Mouse (Mus musculus) neural tube, embryonic 14.5 days (tissue): ENCODE measurements around the gene Gm20388. TPM values are rescaled to one million over a fixed set of nuclear protein-coding genes. Genes with fewer than 3 reads are reported as not detected.

Experiments used
- ATAC-seq: fragments of 200-750 bp; cut with Nextera tagmentation; 2 replicates; pipeline ENCODE4 v1.8.0; 2017; ENCODE audit warnings: low read depth, mild to moderate bottlenecking, moderate TSS enrichment, moderate library complexity
- H3K27ac ChIP-seq: fragments of 300-500 bp; sonication (generic); 2 replicates; pipeline ENCODE4 v1.5.1; 2014; ENCODE audit warnings: low read depth, mild to moderate bottlenecking, control low read depth, low read length, moderate library complexity, mixed read lengths
- H3K27me3 ChIP-seq: fragments of 300-500 bp; sonication (generic); 2 replicates; pipeline ENCODE4 v1.6.1; 2014; ENCODE audit warnings: low read length; ENCODE audit not compliant: control insufficient read depth, insufficient read depth
- H3K36me3 ChIP-seq: fragments of 300-500 bp; sonication (generic); 2 replicates; pipeline ENCODE4 v1.6.1; 2014; ENCODE audit warnings: low read length, mixed read lengths; ENCODE audit not compliant: control insufficient read depth, insufficient read depth
- H3K4me1 ChIP-seq: fragments of 300-500 bp; sonication (generic); 2 replicates; pipeline ENCODE4 v1.6.1; 2014; ENCODE audit warnings: low read length; ENCODE audit not compliant: control insufficient read depth, insufficient read depth
- H3K4me2 ChIP-seq: fragments of 300-500 bp; sonication (generic); 2 replicates; pipeline ENCODE4 v1.6.1; 2014; ENCODE audit warnings: mild to moderate bottlenecking, low read depth, low read length, control low read depth
- H3K4me3 ChIP-seq: fragments of 300-500 bp; sonication (generic); 2 replicates; pipeline ENCODE4 v1.5.1; 2014; ENCODE audit warnings: low read depth, low read length, control low read depth, mixed read lengths
- H3K9ac ChIP-seq: fragments of 300-500 bp; sonication (generic); replicated peaks from 2 replicates; pipeline ENCODE4 v1.6.1; 2014; ENCODE audit warnings: low read depth, mild to moderate bottlenecking, control low read depth, low read length, mixed read lengths
- H3K9me3 ChIP-seq: fragments of 300-500 bp; sonication (generic); 2 replicates; pipeline ENCODE4 v1.6.1; 2016; ENCODE audit warnings: low read length; ENCODE audit not compliant: control insufficient read depth
- WGBS: fragments of 180-500 bp; shearing (Covaris S2); extraction: QIAGEN DNeasy Blood & Tissue Kit; methylation state at CpG from one replicate; pipeline ENCODE4 v1.1.7; 2014; 5-methylcytosine and 5-hydroxymethylcytosine counted together
- polyA plus RNA-seq: library from polyadenylated mRNA; unstranded; fragments of >200 nt; fragmentation: Nextera tagmentation; extraction: Ambion mirVana; gene quantifications from 2 replicates; pipeline ENCODE4 v1.2.1, GENCODE M21; 2014

The Gm20388 gene
- polyA plus RNA-seq, 1 experiment from 2014 or later = 10.3 TPM

GRCm38 (mm10) chr8:123017143-123017542 is 3106.5 kb downstream of the Gm20388 start:
- 99% methylated on average over 4 of the region's 4 CpGs for WGBS
- H3K4me1 ChIP-seq = peaks cover 10% of the 10 kb centered on the region; the same call in 1 of the 2 replicates

GRCm38 (mm10) chr8:123018484-123019164 is 3108.0 kb downstream of the Gm20388 start:
- Histone ChIP-seq H3K4me3 (no peak overlapping the region), H3K4me2 (no peak overlapping the region)

More at GRCm38 (mm10) chr8:123017143-123017542, 3106.5 kb downstream of the Gm20388 start:
- no peak overlapping the region for H3K4me3 ChIP-seq
- no peaks in the 10 kb centered on the region for H3K9me3 ChIP-seq
- no peak overlapping the region for H3K27ac ChIP-seq
- H3K9ac ChIP-seq = no peak overlapping the region
- H3K36me3 ChIP-seq = no peaks in the 10 kb centered on the region
- ATAC-seq = no peak
- H3K27me3 ChIP-seq = no peaks in the 10 kb centered on the region
- no peak overlapping the region for H3K4me2 ChIP-seq

GRCm38 (mm10) chr8:123020084-123020483 is 3109.4 kb downstream of the Gm20388 start:
- WGBS = 59% methylated on average over 2 of the region's 2 CpGs
- Histone ChIP-seq H3K36me3 (no peaks in the 10 kb centered on the region), H3K9ac (no peak overlapping the region), H3K4me3 (no peak overlapping the region), H3K27me3 (no peaks in the 10 kb centered on the region), H3K27ac (no peak overlapping the region), H3K4me2 (no peak overlapping the region), H3K9me3 (no peaks in the 10 kb centered on the region), H3K4me1 (peaks cover 10% of the 10 kb centered on the region; the same call in 1 of the 2 replicates)
- ATAC-seq = no peak

More at GRCm38 (mm10) chr8:123018484-123019164, 3108.0 kb downstream of the Gm20388 start:
- Histone ChIP-seq H3K27ac (no peak overlapping the region), H3K9ac (no peak overlapping the region), H3K9me3 (no peaks in the 10 kb centered on the region), H3K27me3 (no peaks in the 10 kb centered on the region), H3K36me3 (no peaks in the 10 kb centered on the region), H3K4me1 (peaks cover 10% of the 10 kb centered on the region; the same call in 1 of the 2 replicates)
- 64% methylated on average over 4 of the region's 4 CpGs for WGBS
- no peak for ATAC-seq

- no peak overlapping the region for H3K9ac ChIP-seq
- H3K36me3 ChIP-seq = no peaks in the 10 kb centered on the region
- H3K9me3 ChIP-seq = no peaks in the 10 kb centered on the region
- WGBS = 90% methylated on average over 2 of the region's 2 CpGs
- H3K4me2 ChIP-seq = no peak overlapping the region
- no peaks in the 10 kb centered on the region for H3K27me3 ChIP-seq
- H3K27ac ChIP-seq = no peak overlapping the region
- H3K4me3 ChIP-seq = no peak overlapping the region
- peaks cover 10% of the 10 kb centered on the region; the same call in 1 of the 2 replicates for H3K4me1 ChIP-seq
- no peak for ATAC-seq
Observed at GRCm38 (mm10) chr8:123020859-123021258, 3110.2 kb downstream of the Gm20388 start.

DNA sequence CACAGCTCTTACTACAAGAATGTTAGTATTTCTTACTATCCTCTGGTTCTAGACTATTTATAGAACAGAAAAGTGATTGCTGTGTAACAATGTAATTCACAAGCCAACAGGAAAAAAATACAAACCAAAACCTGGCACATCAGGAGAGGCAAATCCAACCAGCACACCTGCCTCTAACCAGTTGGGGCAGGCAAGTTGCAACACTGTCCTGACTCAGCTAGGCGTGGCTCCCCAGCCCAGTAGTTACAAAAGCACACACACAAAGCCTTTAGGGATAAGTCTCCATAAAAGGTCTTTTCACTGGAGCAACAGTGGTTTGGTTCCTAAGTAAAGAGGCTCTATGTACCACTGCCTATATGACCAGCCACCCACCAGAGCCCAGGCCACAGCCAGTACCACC is 3110.6 kb downstream of the Gm20388 start:
- ATAC-seq = no peak
- no peaks in the 10 kb centered on the region for H3K36me3 ChIP-seq
- no peak overlapping the region for H3K4me3 ChIP-seq
- no peaks in the 10 kb centered on the region for H3K27me3 ChIP-seq
- 68% methylated on average over 1 of the region's 1 CpGs for WGBS
- no peak overlapping the region for H3K4me2 ChIP-seq
- no peak overlapping the region for H3K27ac ChIP-seq
- H3K9me3 ChIP-seq = no peaks in the 10 kb centered on the region
- H3K9ac ChIP-seq = no peak overlapping the region
- H3K4me1 ChIP-seq = peaks cover 10% of the 10 kb centered on the region; the same call in 1 of the 2 replicates

DNA sequence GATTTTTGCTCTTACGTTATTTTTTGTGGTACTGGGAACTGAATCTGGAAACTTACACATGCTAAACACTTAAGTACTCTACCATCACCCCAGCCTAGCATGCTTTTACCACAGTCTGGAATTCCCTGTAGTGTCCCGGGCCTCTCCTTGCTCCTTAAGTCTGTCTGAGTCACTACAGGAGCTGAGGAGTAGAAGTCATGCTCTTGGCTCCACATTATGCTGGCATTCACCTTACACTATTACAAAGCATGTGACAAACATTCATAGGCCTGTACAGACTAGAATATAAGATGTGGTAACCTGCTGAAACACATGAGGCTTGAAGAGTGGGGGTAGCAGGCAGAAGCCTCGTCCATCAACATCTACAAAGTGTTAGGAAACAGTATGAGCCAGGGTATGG is 3112.1 kb downstream of the Gm20388 start:
- H3K36me3 ChIP-seq = no peaks in the 10 kb centered on the region
- peaks cover 10% of the 10 kb centered on the region; the same call in 1 of the 2 replicates for H3K4me1 ChIP-seq
- H3K27me3 ChIP-seq = no peaks in the 10 kb centered on the region
- no peak overlapping the region for H3K4me3 ChIP-seq
- ATAC-seq = no peak
- WGBS = 87% methylated on average over 3 of the region's 3 CpGs
- no peaks in the 10 kb centered on the region for H3K9me3 ChIP-seq
- H3K27ac ChIP-seq = no peak overlapping the region
- H3K9ac ChIP-seq = no peak overlapping the region
- no peak overlapping the region for H3K4me2 ChIP-seq

DNA sequence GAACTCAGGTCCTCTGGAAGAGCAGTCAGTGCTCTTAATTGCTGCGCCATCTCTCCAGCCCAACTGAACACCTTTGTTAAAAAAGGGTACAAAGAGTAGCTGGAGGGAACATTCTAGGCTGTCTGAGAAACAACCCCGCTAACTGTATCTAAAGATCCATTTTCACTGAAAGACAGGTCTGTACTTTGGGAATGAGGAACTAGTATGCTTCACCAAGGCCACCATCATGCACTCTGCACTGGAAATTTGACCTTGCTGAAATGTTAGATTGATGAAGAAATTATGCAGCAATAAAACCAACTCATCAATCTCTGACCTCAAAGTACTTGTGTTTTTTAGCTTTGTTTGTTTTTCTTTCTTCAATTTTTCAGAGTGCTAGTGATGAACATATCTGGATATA is 3113.6 kb downstream of the Gm20388 start:
- no peak overlapping the region for H3K27ac ChIP-seq
- WGBS = 96% methylated on average over 2 of the region's 2 CpGs
- H3K9ac ChIP-seq = no peak overlapping the region
- H3K4me2 ChIP-seq = no peak overlapping the region
- no peak for ATAC-seq
- H3K36me3 ChIP-seq = no peaks in the 10 kb centered on the region
- H3K9me3 ChIP-seq = no peaks in the 10 kb centered on the region
- H3K27me3 ChIP-seq = no peaks in the 10 kb centered on the region
- H3K4me3 ChIP-seq = no peak overlapping the region
- H3K4me1 ChIP-seq = peaks cover 6% of the 10 kb centered on the region; the same call in 1 of the 2 replicates

- no peak overlapping the region for H3K4me2 ChIP-seq
- H3K9me3 ChIP-seq = no peaks in the 10 kb centered on the region
- 87% methylated on average over 3 of the region's 3 CpGs for WGBS
- no peak overlapping the region for H3K4me3 ChIP-seq
- H3K9ac ChIP-seq = no peak overlapping the region
- H3K27ac ChIP-seq = no peak overlapping the region
- 0 out of 2 replicates have a peak, but pooled peaks cover 3% of the 10 kb centered on the region for H3K4me1 ChIP-seq
- ATAC-seq = no peak
- H3K27me3 ChIP-seq = no peaks in the 10 kb centered on the region
- H3K36me3 ChIP-seq = no peaks in the 10 kb centered on the region
Observed at GRCm38 (mm10) chr8:123025951-123026351, 3115.3 kb downstream of the Gm20388 start.

DNA sequence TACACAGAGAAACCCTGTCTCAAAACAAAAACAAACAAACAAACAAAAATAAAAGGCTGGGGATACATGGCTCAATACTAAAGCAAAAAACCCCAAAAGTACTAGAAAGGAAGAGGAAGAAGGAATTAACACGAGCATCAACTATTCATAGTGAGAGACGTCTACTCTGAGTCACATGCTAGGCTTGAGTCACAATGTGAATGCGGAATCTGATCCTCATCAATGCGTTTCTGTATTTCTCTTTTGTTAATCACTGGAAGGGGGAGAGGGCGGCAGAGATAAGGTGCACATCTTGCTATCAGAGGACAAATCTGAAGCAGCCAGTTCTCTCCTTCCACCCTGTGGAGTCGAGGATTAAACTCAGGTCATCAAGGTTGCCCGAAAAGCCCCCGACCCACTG is 3117.1 kb downstream of the Gm20388 start:
- H3K4me2 ChIP-seq = no peak overlapping the region
- no peak overlapping the region for H3K9ac ChIP-seq
- H3K27me3 ChIP-seq = no peaks in the 10 kb centered on the region
- H3K36me3 ChIP-seq = no peaks in the 10 kb centered on the region
- H3K9me3 ChIP-seq = no peaks in the 10 kb centered on the region
- no peak overlapping the region for H3K27ac ChIP-seq
- WGBS = 98% methylated on average over 8 of the region's 8 CpGs
- no peak overlapping the region for H3K4me3 ChIP-seq
- no peak for ATAC-seq
- no peaks in the 10 kb centered on the region for H3K4me1 ChIP-seq
